Mouse (Mus musculus) ES-E14 (cell line): ENCODE measurements around the gene Rbm15b. TPM values are rescaled to one million over a fixed set of nuclear protein-coding genes. Genes with fewer than 3 reads are reported as not detected.

Source experiments
- DNase-seq: peaks from one replicate; pipeline ENCODE4 v3.0.0-alpha.2; 2013; ENCODE audit warnings: low read depth, low spot score
- H3K27ac ChIP-seq: 2 replicates; pipeline ENCODE4 v1.5.1; 2012; ENCODE audit warnings: low read depth, mild to moderate bottlenecking, low read length, moderate library complexity, mixed read lengths; ENCODE audit not compliant: poor library complexity, insufficient read depth, severe bottlenecking
- H3K36me3 ChIP-seq: 2 replicates; pipeline ENCODE4 v1.6.1; 2012; ENCODE audit warnings: mild to moderate bottlenecking, low read length, moderate library complexity, mixed read lengths; ENCODE audit not compliant: control insufficient read depth, poor library complexity, insufficient read depth, severe bottlenecking
- H3K4me1 ChIP-seq, 2 experiments: fragments of 150-350 bp in 1 of 2; sonication (generic) in 1 of 2; 2 replicates each; pipeline ENCODE4 v1.6.1; 2012; ENCODE audit warnings: low read length in 2 of 2, mild to moderate bottlenecking in 1 of 2, mixed read lengths in 1 of 2; ENCODE audit not compliant: control insufficient read depth in 2 of 2, insufficient read depth in 2 of 2, poor library complexity in 1 of 2
- H3K4me3 ChIP-seq, 2 experiments: fragments of 150-350 bp in 1 of 2; sonication (generic) in 1 of 2; 2 replicates each; pipeline ENCODE4 v1.5.1; 2012; ENCODE audit warnings: low read length in 2 of 2, low read depth in 1 of 2, mild to moderate bottlenecking in 1 of 2, mixed read lengths in 1 of 2; ENCODE audit not compliant: insufficient read depth in 1 of 2, poor library complexity in 1 of 2, severe bottlenecking in 1 of 2
- H3K9ac ChIP-seq: 2 replicates; pipeline ENCODE4 v1.6.1; 2012; ENCODE audit warnings: low read depth, mild to moderate bottlenecking, low read length, mixed read lengths; ENCODE audit not compliant: poor library complexity, insufficient read depth, severe bottlenecking
- H3K9me3 ChIP-seq: fragments of 150-350 bp; sonication (generic); 2 replicates; pipeline ENCODE4 v1.6.1; 2012; ENCODE audit warnings: low read depth, mild to moderate bottlenecking, low read length; ENCODE audit not compliant: control insufficient read depth, insufficient read depth
- CHD2 ChIP-seq: IDR thresholded peaks from 2 replicates; pipeline ENCODE4 v1.6.1; 2014; ENCODE audit warnings: mild to moderate bottlenecking, low read depth, low read length, inconsistent platforms
- HCFC1 ChIP-seq: IDR thresholded peaks from 2 replicates; pipeline ENCODE4 v1.6.1; 2012; ENCODE audit warnings: low read length, inconsistent platforms, borderline replicate concordance; ENCODE audit not compliant: insufficient read depth
- MAFK ChIP-seq: IDR thresholded peaks from 2 replicates; pipeline ENCODE4 v1.6.1; 2014; ENCODE audit warnings: mild to moderate bottlenecking, low read depth, low read length, inconsistent platforms; ENCODE audit not compliant: insufficient read depth
- ZC3H11A ChIP-seq: IDR thresholded peaks from 2 replicates; pipeline ENCODE4 v1.6.1; 2012; ENCODE audit warnings: low read depth, mild to moderate bottlenecking, inconsistent platforms, low read length, borderline replicate concordance
- ZNF384 ChIP-seq: IDR thresholded peaks from 2 replicates; pipeline ENCODE4 v1.6.1; 2012; ENCODE audit warnings: low read depth, low read length, inconsistent platforms
- in situ Hi-C, 2 experiments: fragments of 600-800 bp; cut with MboI; formaldehyde crosslinking; loops; one replicate each; pipeline ENCODE4 v1.15.1; 2025; ENCODE audit warnings: low sequenced_read_pairs in 2 of 2, inconsistent platforms in 1 of 2; ENCODE audit not compliant: unreplicated experiment in 2 of 2
- total RNA-seq: library from RNA; depleted of rRNA; stranded (reverse); fragments of 300-350 nt; gene quantifications from 2 replicates; pipeline ENCODE4 v1.2.3, GENCODE M21; 2012

Rbm15b gene
- total RNA-seq, 1 experiment = 42.3 TPM

DNA sequence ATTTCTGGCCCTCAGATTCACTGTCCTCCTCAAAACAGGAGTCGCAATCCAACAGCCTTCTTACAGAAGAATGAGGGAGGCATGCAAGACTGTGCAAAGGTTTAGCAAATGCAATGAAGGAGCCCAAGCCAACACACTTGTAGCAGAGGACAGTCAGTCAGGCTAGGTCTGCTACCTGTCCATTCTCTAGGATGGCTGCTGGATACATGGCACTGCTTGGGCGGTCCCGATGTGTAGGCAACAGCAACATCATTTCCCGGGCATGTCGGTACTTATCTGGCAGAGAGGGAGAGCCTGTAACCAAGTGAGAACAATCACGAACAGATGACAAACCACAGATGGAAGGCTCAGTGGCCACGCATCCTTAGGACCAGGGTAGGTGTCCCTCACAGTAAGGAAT, 14.4 kb upstream of the Rbm15b start:
- no peak overlapping the region for H3K9ac ChIP-seq
- H3K36me3 ChIP-seq = no peaks in the 10 kb centered on the region
- H3K9me3 ChIP-seq = no peaks in the 10 kb centered on the region
- H3K4me3 ChIP-seq = no peak overlapping the region
- in situ Hi-C loops = loop anchor here in 1 of 2 experiments (10.0 kb wide), 1 partner anchor 393 kb away; the partner anchor contains the start of gene Cish
- no peak for DNase-seq
- TF ChIP-seq ZC3H11A (no peak), MAFK (no peak), CHD2 (no peak)
- H3K4me1 ChIP-seq = no peaks in the 10 kb centered on the region
- no peak overlapping the region for H3K27ac ChIP-seq

DNA sequence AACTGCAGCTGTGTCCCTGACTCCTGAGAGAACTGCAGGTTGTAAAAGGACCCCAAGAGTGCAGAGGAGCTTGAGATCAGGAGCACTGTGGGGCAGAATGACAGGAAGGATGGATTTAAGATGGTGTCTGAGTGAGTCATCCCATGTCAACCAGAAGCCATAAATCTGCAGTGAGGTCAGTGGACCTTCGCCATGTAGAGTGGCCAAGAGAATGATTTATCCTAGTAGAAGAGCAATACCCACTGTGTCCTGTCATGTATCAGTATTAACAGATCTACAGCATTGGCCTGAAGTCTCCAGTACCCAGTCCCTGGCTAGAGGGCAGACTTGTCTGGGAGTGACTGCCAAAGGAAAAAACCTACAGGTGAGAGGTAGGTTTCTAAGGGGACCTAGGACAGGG, 11.7 kb upstream of the Rbm15b start:
- in situ Hi-C loops = no loop called here
- no peaks in the 10 kb centered on the region for H3K36me3 ChIP-seq
- no peak overlapping the region for H3K4me3 ChIP-seq
- no peak for DNase-seq
- no peak for TF ChIP-seq ZNF384
- no peak for TF ChIP-seq MAFK
- no peak for TF ChIP-seq HCFC1
- no peak for TF ChIP-seq ZC3H11A
- no peak for TF ChIP-seq CHD2
- H3K4me1 ChIP-seq = 0 out of 4 replicates have a peak, but pooled peaks cover 0 to 5% of the 10 kb centered on the region in 2 experiments
- no peaks in the 10 kb centered on the region for H3K9me3 ChIP-seq
- H3K27ac ChIP-seq = no peak overlapping the region
- H3K9ac ChIP-seq = no peak overlapping the region

DNA sequence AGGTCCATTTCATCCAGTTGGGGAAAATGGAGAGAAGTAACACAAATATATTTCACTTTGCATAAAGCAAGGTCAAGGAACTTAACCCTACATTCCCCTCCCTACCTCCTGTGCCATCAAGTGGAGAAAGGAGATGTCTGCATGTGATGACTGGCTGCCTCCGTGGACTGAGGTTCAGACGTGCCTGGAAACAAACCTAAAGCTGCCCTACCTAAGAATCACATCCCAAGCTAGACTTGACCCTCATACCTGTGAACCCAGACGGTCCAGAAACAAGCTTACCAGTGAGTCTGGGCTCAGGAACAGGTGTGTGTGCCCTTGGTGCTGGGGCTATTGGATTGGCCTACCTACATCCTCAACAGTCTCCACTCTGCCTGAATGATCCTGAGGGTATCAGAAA, 6.1 kb upstream of the Rbm15b start:
- in situ Hi-C loops = no loop called here
- H3K36me3 ChIP-seq = peaks cover 20% of the 10 kb centered on the region
- no peak overlapping the region; the same call in 1 of the 2 replicates for H3K9ac ChIP-seq
- peak overlapping the region in 1 of 2 experiments; percentile 100; a peak in 1 of 4 replicates for H3K4me3 ChIP-seq
- H3K27ac ChIP-seq = no peak overlapping the region
- no peak for TF ChIP-seq ZNF384
- TF ChIP-seq MAFK = no peak
- no peaks in the 10 kb centered on the region for H3K9me3 ChIP-seq
- no peak for DNase-seq
- peaks cover 2 to 11% of the 10 kb centered on the region in 2 experiments; a peak in 1 of 4 replicates for H3K4me1 ChIP-seq

DNA sequence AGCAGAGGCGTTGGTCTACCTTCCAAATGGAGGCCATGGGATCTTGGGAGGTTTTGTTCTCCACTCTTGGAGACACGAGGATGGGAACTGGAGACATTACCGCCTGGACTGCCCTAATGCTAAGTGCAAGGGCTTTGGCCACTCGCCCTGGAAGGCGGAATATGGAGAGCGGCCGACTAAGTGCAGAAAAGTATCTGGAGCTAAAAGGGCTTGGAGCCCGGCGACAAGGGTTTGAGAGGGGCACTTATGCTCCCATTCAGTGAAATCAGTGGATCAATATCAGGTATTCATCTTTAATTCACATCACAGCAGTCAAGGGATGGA, 5.3 kb upstream of the Rbm15b start:
- TF ChIP-seq CHD2 = no peak
- TF ChIP-seq ZC3H11A = no peak
- no peak for TF ChIP-seq MAFK
- no peak for TF ChIP-seq HCFC1
- in situ Hi-C loops = no loop called here

DNA sequence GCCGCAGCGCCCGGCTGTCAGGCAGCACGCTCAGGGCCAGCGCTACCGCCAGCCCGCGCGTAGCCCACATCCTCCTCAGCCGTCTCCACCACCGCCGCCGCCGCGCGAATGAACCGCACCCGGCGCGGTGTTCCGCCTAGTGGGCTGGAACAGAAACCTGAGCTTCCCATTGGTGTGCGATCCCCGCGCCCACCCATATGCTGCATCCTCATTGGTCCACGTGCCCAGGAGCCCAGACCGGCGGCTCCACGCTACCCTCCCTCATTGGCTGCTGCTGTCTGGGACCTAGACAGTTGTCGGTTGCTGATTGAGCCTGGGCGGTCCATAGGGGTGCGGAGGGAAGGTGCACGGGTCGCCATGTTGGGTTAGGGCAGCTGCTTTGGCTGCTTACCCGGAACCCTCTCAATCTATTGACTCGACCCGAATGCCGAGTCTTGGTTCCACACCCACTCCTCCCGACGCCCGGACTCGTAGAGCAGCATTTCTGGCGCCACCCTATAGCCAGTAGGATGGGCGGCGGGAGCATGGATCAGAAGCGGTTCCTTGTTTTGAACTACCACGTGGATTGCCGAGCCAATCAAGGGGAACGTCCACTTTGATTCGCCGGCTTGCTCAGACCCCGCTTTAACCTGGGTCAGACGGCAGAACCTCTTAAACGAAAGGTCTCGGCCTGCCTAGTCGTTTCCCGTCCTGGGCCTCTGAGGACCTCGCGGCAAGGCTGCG, 4.8 kb upstream of the Rbm15b start, which contains the start of gene Manf:
TSS of gene Manf (minus strand) at position 151 of the 723 bp plus-strand sequence.
- in situ Hi-C loops = no loop called here
- TF ChIP-seq CHD2 = peak; percentile 78
- no peak for TF ChIP-seq ZC3H11A
- TF ChIP-seq MAFK = 0 out of 2 replicates have a peak, but pooled peaks have one; percentile 22
- peak; percentile 77 for TF ChIP-seq HCFC1
- peak within 1 kb of the TSS; percentile 87 to 100 for H3K4me3 ChIP-seq
- H3K27ac ChIP-seq = peak within 1 kb of the TSS; percentile 88
- H3K4me1 ChIP-seq = peaks cover 3 to 16% of the 10 kb centered on the region in 2 experiments; a peak in 1 of 4 replicates
- peak within 1 kb of the TSS; percentile 91 for H3K9ac ChIP-seq
- DNase-seq = peak; percentile 97
- H3K36me3 ChIP-seq = peaks cover 27% of the 10 kb centered on the region
- no peaks in the 10 kb centered on the region for H3K9me3 ChIP-seq

More for the DNA sequence above, 5.3 kb upstream of the Rbm15b start:
- DNase-seq = no peak
- Histone ChIP-seq H3K9me3 (no peaks in the 10 kb centered on the region), H3K9ac (peak overlapping the region; percentile 89), H3K4me1 (peaks cover 3 to 15% of the 10 kb centered on the region in 2 experiments; a peak in 1 of 4 replicates), H3K27ac (peak overlapping the region; percentile 88), H3K4me3 (peak overlapping the region; percentile 75 to 100), H3K36me3 (peaks cover 26% of the 10 kb centered on the region)
